Mouse (Mus musculus) retina, embryonic 14.5 days (tissue): Measurements from ENCODE around the gene Gm266.

ENCODE experiments used
- DNase-seq: peaks from one replicate; pipeline ENCODE4 v3.0.0-alpha.2; 2015; ENCODE audit warnings: low spot score

Gene Gm266

DNA sequence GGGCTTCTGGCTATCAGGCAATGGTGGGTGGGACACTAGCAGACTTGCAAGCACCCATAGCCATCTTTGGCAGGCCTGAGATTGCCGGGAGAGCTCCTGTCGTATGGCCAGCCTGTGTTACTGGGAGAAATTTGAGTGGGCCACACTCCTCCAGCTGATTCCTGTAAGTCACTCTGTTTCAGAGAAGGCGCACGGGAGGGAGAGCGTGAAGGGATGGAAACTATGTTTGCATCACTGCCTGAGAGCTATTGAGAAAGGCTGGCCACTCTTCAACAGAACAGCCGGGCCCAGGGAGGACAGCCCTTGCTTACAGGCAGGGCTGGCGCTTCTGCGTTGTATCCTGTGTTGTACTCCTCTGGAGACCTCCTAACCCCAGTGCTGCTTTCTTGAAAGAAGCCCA, 49.0 kb downstream of the Gm266 start:
- no peak for DNase-seq

DNA sequence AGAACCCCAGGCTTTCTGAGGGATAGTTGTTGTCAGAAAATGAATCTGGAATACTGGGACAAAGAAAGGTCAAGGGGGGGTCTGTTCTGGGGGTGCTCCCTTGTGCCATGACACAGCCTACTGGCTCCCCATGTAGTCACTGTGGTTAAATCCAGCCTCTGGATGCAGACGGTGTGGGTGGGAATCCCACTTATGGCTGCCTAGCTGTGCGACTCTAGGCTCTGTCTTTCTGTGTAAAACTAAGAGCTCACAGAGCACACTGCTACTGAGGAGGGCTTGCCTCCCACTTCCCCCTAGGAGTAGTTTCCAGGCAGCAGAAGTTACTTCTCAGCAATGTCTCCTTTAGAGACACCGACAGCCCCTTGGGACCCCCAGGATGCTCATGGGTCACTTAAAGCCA, 49.5 kb downstream of the Gm266 start:
- DNase-seq: no peak

DNA sequence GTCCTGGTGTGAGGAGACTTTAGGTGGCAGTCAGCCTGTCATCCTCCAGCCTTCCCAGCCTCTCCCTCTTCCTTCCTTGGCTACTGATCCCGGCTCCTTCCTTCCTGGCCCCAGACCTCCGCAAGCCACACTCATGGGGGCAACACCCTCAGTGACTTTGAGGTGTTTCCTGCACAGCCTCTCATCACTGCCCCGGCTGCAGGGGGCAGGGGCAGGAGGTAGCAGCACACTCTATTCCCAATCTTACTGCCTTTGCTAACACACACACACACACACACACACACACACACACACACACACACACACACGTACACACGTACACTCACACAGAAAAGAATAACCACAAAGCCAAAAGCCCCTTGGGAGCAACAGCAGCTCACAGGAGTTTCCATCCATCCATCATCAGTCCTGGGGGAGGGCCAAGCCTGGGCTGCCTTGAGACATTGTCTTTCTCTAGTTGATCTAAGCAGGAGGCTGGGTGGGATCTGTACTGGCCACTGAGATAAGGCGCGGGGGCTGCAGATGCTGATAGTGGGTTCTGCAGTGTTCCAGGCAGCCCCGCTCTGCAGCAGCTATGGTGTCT, 50.8 kb downstream of the Gm266 start:
- no peak for DNase-seq
